Mouse (Mus musculus): Measurements from ENCODE around the gene Lrriq3.

Lrriq3 gene

GRCm38 (mm10) chr3:155093116-155093956 is at the start of gene Lrriq3, which contains the start of gene Fpgt:
TSS of gene Lrriq3 (plus strand) at chr3:155093434.
TSS of gene Fpgt (minus strand) at chr3:155093403.
- DNase-seq, result peak; percentile 97

- DNase-seq, result no peak
Observed at GRCm38 (mm10) chr3:155052021-155052420, 41.2 kb upstream of the Lrriq3 start.

GRCm38 (mm10) chr3:155053189-155053588 is 40.0 kb upstream of the Lrriq3 start:
- no peak for DNase-seq

- DNase-seq, result no peak
Observed at GRCm38 (mm10) chr3:155055231-155055916, 37.9 kb upstream of the Lrriq3 start, which contains the start of gene Tnni3k. TSS of gene Tnni3k (minus strand) at chr3:155055407.

- DNase-seq, result no peak
Observed at GRCm38 (mm10) chr3:155056606-155057005, 36.6 kb upstream of the Lrriq3 start.

- DNase-seq, result no peak
Observed at GRCm38 (mm10) chr3:155057566-155057965, 35.7 kb upstream of the Lrriq3 start.

- DNase-seq, result no peak
Observed at GRCm38 (mm10) chr3:155058800-155059448, 34.3 kb upstream of the Lrriq3 start.

GRCm38 (mm10) chr3:155059449-155059822 is 33.8 kb upstream of the Lrriq3 start:
- DNase-seq, result no peak

- DNase-seq, result no peak
Observed at GRCm38 (mm10) chr3:155077908-155078307, 15.3 kb upstream of the Lrriq3 start.

GRCm38 (mm10) chr3:155092081-155092480 is 1.2 kb upstream of the Lrriq3 start:
- peak; percentile 2 for DNase-seq

- DNase-seq, result no peak
Observed at GRCm38 (mm10) chr3:155099266-155099665, 6.0 kb downstream of the Lrriq3 start.

GRCm38 (mm10) chr3:155105957-155106356 is 12.7 kb downstream of the Lrriq3 start:
- no peak for DNase-seq

GRCm38 (mm10) chr3:155137737-155138136 is 44.5 kb downstream of the Lrriq3 start:
- DNase-seq, result no peak

GRCm38 (mm10) chr3:155141047-155141446 is 47.8 kb downstream of the Lrriq3 start:
- DNase-seq, result no peak

GRCm38 (mm10) chr3:155144368-155144767 is 51.1 kb downstream of the Lrriq3 start:
- DNase-seq, result no peak

- no peak for DNase-seq
Observed at GRCm38 (mm10) chr3:155161842-155162241, 68.6 kb downstream of the Lrriq3 start.

- DNase-seq, result no peak
Observed at GRCm38 (mm10) chr3:155180303-155180902, 87.2 kb downstream of the Lrriq3 start.

- DNase-seq, result no peak
Observed at GRCm38 (mm10) chr3:155186456-155186855, 93.2 kb downstream of the Lrriq3 start.

- DNase-seq, result no peak
Observed at GRCm38 (mm10) chr3:155188857-155189256, 95.6 kb downstream of the Lrriq3 start.

- DNase-seq, result peak; percentile 67
Observed at GRCm38 (mm10) chr3:155234919-155235318, 141.7 kb downstream of the Lrriq3 start.

GRCm38 (mm10) chr3:155235502-155235901 is 142.3 kb downstream of the Lrriq3 start:
- peak; percentile 2 for DNase-seq

Measured in retina, postnatal 1 day (tissue).